Mouse (Mus musculus): ENCODE measurements around the gene Arhgef12.
A peak's percentile ranks its signal among the peaks of the same experiment; 100 is the strongest.

GRCm38 (mm10) chr9:43015786-43016185 is 91.3 kb downstream of the Arhgef12 start:
- TF ChIP-seq POLR2A (IDR thresholded peaks at IDR 0.05; ENCODE audit: insufficient read depth, low read depth, low read length) = no peak
- no peak for TF ChIP-seq EP300 (IDR thresholded peaks at IDR 0.05; ENCODE audit: insufficient read depth, low read depth, low read length)
- TF ChIP-seq CTCF (IDR thresholded peaks at IDR 0.05) = peak; percentile 54

Measured in heart, adult 2 months (tissue).